Mouse (Mus musculus): ENCODE measurements around the gene Il1f9. TPM values are rescaled to one million over a fixed set of nuclear protein-coding genes. Genes with fewer than 3 reads are reported as not detected.
"Not testable (repeated sequence)": the region's sequence is repeated elsewhere in the genome, so short reads cannot be mapped to it uniquely, and the experiment has no call there.

Gene Il1f9
- polyA plus RNA-seq (2015; fragmentation: Nextera tagmentation; extraction: Ambion mirVana), result not detected in 2 replicates

- no peaks in the 10 kb centered on the region for H3K36me3 ChIP-seq (ENCODE audit: control insufficient read depth, insufficient read depth)
- WGBS, result 96% methylated on average over 1 of the region's 1 CpGs
- no peak within 1 kb of the TSS for H3K4me2 ChIP-seq (ENCODE audit: low read length)
- no peak within 1 kb of the TSS for H3K27ac ChIP-seq (ENCODE audit: low read length)
- H3K4me1 ChIP-seq (replicated peaks; ENCODE audit: control insufficient read depth, insufficient read depth, low read length), result peaks cover 2% of the 10 kb centered on the region; the same call in 1 of the 2 replicates
- no peak within 1 kb of the TSS for H3K9ac ChIP-seq (replicated peaks; ENCODE audit: low read depth, low read length)
- no peak for ATAC-seq
- no peaks in the 10 kb centered on the region for H3K9me3 ChIP-seq (ENCODE audit: control insufficient read depth, low read length)
- H3K4me3 ChIP-seq (replicated peaks; ENCODE audit: low read length), result no peak within 1 kb of the TSS
- no peaks in the 10 kb centered on the region for H3K27me3 ChIP-seq (replicated peaks; ENCODE audit: control insufficient read depth, insufficient read depth, low read length)
Observed at GRCm38 (mm10) chr2:24186176-24186575, at the start of gene Il1f9. Il1f9 (plus strand) TSS chr2:24186476.

- Histone ChIP-seq H3K27me3 (replicated peaks; ENCODE audit: control insufficient read depth, insufficient read depth, low read length) (no peaks in the 10 kb centered on the region), H3K4me3 (replicated peaks; ENCODE audit: low read length) (no peak within 1 kb of the TSS), H3K9me3 (ENCODE audit: control insufficient read depth, low read length) (no peaks in the 10 kb centered on the region), H3K4me2 (ENCODE audit: low read length) (no peak within 1 kb of the TSS), H3K4me1 (replicated peaks; ENCODE audit: control insufficient read depth, insufficient read depth, low read length) (no peaks in the 10 kb centered on the region), H3K27ac (ENCODE audit: low read length) (no peak within 1 kb of the TSS), H3K36me3 (ENCODE audit: control insufficient read depth, insufficient read depth) (no peaks in the 10 kb centered on the region), H3K9ac (replicated peaks; ENCODE audit: low read depth, low read length) (no peak within 1 kb of the TSS)
- WGBS, result 91% methylated on average over 2 of the region's 2 CpGs
- no peak for ATAC-seq
Observed at GRCm38 (mm10) chr2:24152861-24153260, 33.4 kb upstream of the Il1f9 start, which contains the start of gene Il1f8. Il1f8 (plus strand) TSS chr2:24153161.

GRCm38 (mm10) chr2:24181683-24182331 is 4.5 kb upstream of the Il1f9 start:
- not testable (repeated sequence) for H3K27me3 ChIP-seq (replicated peaks; ENCODE audit: control insufficient read depth, insufficient read depth, low read length); H3K36me3 ChIP-seq (ENCODE audit: control insufficient read depth, insufficient read depth); H3K9me3 ChIP-seq (ENCODE audit: control insufficient read depth, low read length); H3K4me1 ChIP-seq (replicated peaks; ENCODE audit: control insufficient read depth, insufficient read depth, low read length); H3K27ac ChIP-seq (ENCODE audit: low read length); H3K4me3 ChIP-seq (replicated peaks; ENCODE audit: low read length); H3K9ac ChIP-seq (replicated peaks; ENCODE audit: low read depth, low read length)
- 9% methylated on average over 14 of the region's 14 CpGs for WGBS
- ATAC-seq, result peak; percentile 89
- H3K4me2 ChIP-seq (ENCODE audit: low read length), result peak overlapping the region; percentile 34

- H3K4me2 ChIP-seq (ENCODE audit: low read length); H3K9ac ChIP-seq (replicated peaks; ENCODE audit: low read depth, low read length); H3K27ac ChIP-seq (ENCODE audit: low read length); H3K9me3 ChIP-seq (ENCODE audit: control insufficient read depth, low read length); H3K27me3 ChIP-seq (replicated peaks; ENCODE audit: control insufficient read depth, insufficient read depth, low read length); H3K4me3 ChIP-seq (replicated peaks; ENCODE audit: low read length); H3K36me3 ChIP-seq (ENCODE audit: control insufficient read depth, insufficient read depth); ATAC-seq; H3K4me1 ChIP-seq (replicated peaks; ENCODE audit: control insufficient read depth, insufficient read depth, low read length): not testable (repeated sequence)
- WGBS, result 59% methylated on average over 13 of the region's 13 CpGs
Observed at GRCm38 (mm10) chr2:24182423-24183147, 3.7 kb upstream of the Il1f9 start.

GRCm38 (mm10) chr2:24184092-24184491 is 2.2 kb upstream of the Il1f9 start:
- not testable (repeated sequence) for H3K27me3 ChIP-seq (replicated peaks; ENCODE audit: control insufficient read depth, insufficient read depth, low read length); H3K9me3 ChIP-seq (ENCODE audit: control insufficient read depth, low read length); H3K27ac ChIP-seq (ENCODE audit: low read length); H3K4me3 ChIP-seq (replicated peaks; ENCODE audit: low read length); H3K36me3 ChIP-seq (ENCODE audit: control insufficient read depth, insufficient read depth); H3K9ac ChIP-seq (replicated peaks; ENCODE audit: low read depth, low read length); H3K4me2 ChIP-seq (ENCODE audit: low read length); H3K4me1 ChIP-seq (replicated peaks; ENCODE audit: control insufficient read depth, insufficient read depth, low read length); ATAC-seq

- Histone ChIP-seq H3K4me3 (replicated peaks; ENCODE audit: low read length) (no peak overlapping the region), H3K4me2 (ENCODE audit: low read length) (no peak overlapping the region), H3K27me3 (replicated peaks; ENCODE audit: control insufficient read depth, insufficient read depth, low read length) (no peaks in the 10 kb centered on the region), H3K4me1 (replicated peaks; ENCODE audit: control insufficient read depth, insufficient read depth, low read length) (no peaks in the 10 kb centered on the region), H3K27ac (ENCODE audit: low read length) (no peak overlapping the region), H3K9me3 (ENCODE audit: control insufficient read depth, low read length) (no peaks in the 10 kb centered on the region), H3K36me3 (ENCODE audit: control insufficient read depth, insufficient read depth) (no peaks in the 10 kb centered on the region), H3K9ac (replicated peaks; ENCODE audit: low read depth, low read length) (no peak overlapping the region)
- 82% methylated on average over 6 of the region's 6 CpGs for WGBS
- ATAC-seq, result no peak
Observed at GRCm38 (mm10) chr2:24187585-24187984, 1.3 kb downstream of the Il1f9 start.

- no peak for ATAC-seq
- no peak overlapping the region for H3K4me2 ChIP-seq (ENCODE audit: low read length)
- H3K27ac ChIP-seq (ENCODE audit: low read length), result no peak overlapping the region
- no peaks in the 10 kb centered on the region for H3K9me3 ChIP-seq (ENCODE audit: control insufficient read depth, low read length)
- H3K4me1 ChIP-seq (replicated peaks; ENCODE audit: control insufficient read depth, insufficient read depth, low read length), result no peaks in the 10 kb centered on the region
- WGBS, result 80% methylated on average over 1 of the region's 1 CpGs
- H3K27me3 ChIP-seq (replicated peaks; ENCODE audit: control insufficient read depth, insufficient read depth, low read length), result no peaks in the 10 kb centered on the region
- no peak overlapping the region for H3K4me3 ChIP-seq (replicated peaks; ENCODE audit: low read length)
- H3K36me3 ChIP-seq (ENCODE audit: control insufficient read depth, insufficient read depth), result no peaks in the 10 kb centered on the region
- H3K9ac ChIP-seq (replicated peaks; ENCODE audit: low read depth, low read length), result no peak overlapping the region
Observed at GRCm38 (mm10) chr2:24188189-24188588, 1.9 kb downstream of the Il1f9 start.

GRCm38 (mm10) chr2:24215118-24215517 is 28.8 kb downstream of the Il1f9 start, which contains the start of gene Il1f6:
Il1f6 (plus strand) TSS chr2:24215418.
- no peak for ATAC-seq
- no peaks in the 10 kb centered on the region for H3K4me1 ChIP-seq (replicated peaks; ENCODE audit: control insufficient read depth, insufficient read depth, low read length)
- no peak within 1 kb of the TSS for H3K9ac ChIP-seq (replicated peaks; ENCODE audit: low read depth, low read length)
- H3K9me3 ChIP-seq (ENCODE audit: control insufficient read depth, low read length), result no peaks in the 10 kb centered on the region
- no peaks in the 10 kb centered on the region for H3K36me3 ChIP-seq (ENCODE audit: control insufficient read depth, insufficient read depth)
- H3K4me3 ChIP-seq (replicated peaks; ENCODE audit: low read length), result no peak within 1 kb of the TSS
- 74% methylated on average over 2 of the region's 2 CpGs for WGBS
- H3K27me3 ChIP-seq (replicated peaks; ENCODE audit: control insufficient read depth, insufficient read depth, low read length), result no peaks in the 10 kb centered on the region
- no peak within 1 kb of the TSS for H3K4me2 ChIP-seq (ENCODE audit: low read length)
- H3K27ac ChIP-seq (ENCODE audit: low read length), result no peak within 1 kb of the TSS

GRCm38 (mm10) chr2:24227191-24227590 is 40.9 kb downstream of the Il1f9 start:
- H3K4me1 ChIP-seq (replicated peaks; ENCODE audit: control insufficient read depth, insufficient read depth, low read length), result no peaks in the 10 kb centered on the region
- no peak overlapping the region for H3K27ac ChIP-seq (ENCODE audit: low read length)
- no peak overlapping the region for H3K9ac ChIP-seq (replicated peaks; ENCODE audit: low read depth, low read length)
- WGBS, result 76% methylated on average over 2 of the region's 2 CpGs
- ATAC-seq, result no peak
- no peak overlapping the region for H3K4me3 ChIP-seq (replicated peaks; ENCODE audit: low read length)
- no peaks in the 10 kb centered on the region for H3K9me3 ChIP-seq (ENCODE audit: control insufficient read depth, low read length)
- no peak overlapping the region for H3K4me2 ChIP-seq (ENCODE audit: low read length)
- no peaks in the 10 kb centered on the region for H3K27me3 ChIP-seq (replicated peaks; ENCODE audit: control insufficient read depth, insufficient read depth, low read length)
- no peaks in the 10 kb centered on the region for H3K36me3 ChIP-seq (ENCODE audit: control insufficient read depth, insufficient read depth)

Measured in forebrain, embryonic 16.5 days (tissue).